Mouse (Mus musculus) limb, embryonic 10.5 days (tissue): ENCODE data around the gene Pacrg. TPM values are rescaled to one million over a fixed set of nuclear protein-coding genes. Genes with fewer than 3 reads are reported as not detected.

Source experiments
- DNase-seq: peaks from one replicate; pipeline ENCODE4 v3.0.0-alpha.2; 2017; ENCODE audit warnings: low spot score
- H3K27ac ChIP-seq: fragments of 300-500 bp; sonication (generic); 2 replicates; pipeline ENCODE4 v1.5.1; 2016; ENCODE audit warnings: mild to moderate bottlenecking
- H3K27me3 ChIP-seq: fragments of 300-500 bp; sonication (generic); 2 replicates; pipeline ENCODE4 v1.6.1; 2016; ENCODE audit warnings: low read depth, mild to moderate bottlenecking; ENCODE audit not compliant: poor library complexity, severe bottlenecking
- H3K36me3 ChIP-seq: fragments of 300-500 bp; sonication (generic); 2 replicates; pipeline ENCODE4 v1.6.1; 2016; ENCODE audit warnings: mild to moderate bottlenecking, moderate library complexity
- H3K4me1 ChIP-seq: fragments of 300-500 bp; sonication (generic); 2 replicates; pipeline ENCODE4 v1.6.1; 2016
- H3K4me3 ChIP-seq: fragments of 300-500 bp; sonication (generic); 2 replicates; pipeline ENCODE4 v1.5.1; 2016; ENCODE audit warnings: mild to moderate bottlenecking, moderate library complexity
- H3K9me3 ChIP-seq: fragments of 300-500 bp; sonication (generic); replicated peaks from 2 replicates; pipeline ENCODE4 v1.6.1; 2016; ENCODE audit warnings: mild to moderate bottlenecking
- WGBS: fragments of 180-500 bp; shearing (Covaris S2); methylation state at CpG from one replicate; pipeline ENCODE4 v1.1.7; 2016; 5-methylcytosine and 5-hydroxymethylcytosine counted together
- polyA plus RNA-seq: library from polyadenylated mRNA; unstranded; fragments of >200 nt; fragmentation: Nextera tagmentation; extraction: Ambion mirVana; gene quantifications from 2 replicates; pipeline ENCODE4 v1.2.1, GENCODE M21; 2016

Gene Pacrg
- polyA plus RNA-seq, 1 experiment from 2014 or later, result 1.3 TPM

DNA sequence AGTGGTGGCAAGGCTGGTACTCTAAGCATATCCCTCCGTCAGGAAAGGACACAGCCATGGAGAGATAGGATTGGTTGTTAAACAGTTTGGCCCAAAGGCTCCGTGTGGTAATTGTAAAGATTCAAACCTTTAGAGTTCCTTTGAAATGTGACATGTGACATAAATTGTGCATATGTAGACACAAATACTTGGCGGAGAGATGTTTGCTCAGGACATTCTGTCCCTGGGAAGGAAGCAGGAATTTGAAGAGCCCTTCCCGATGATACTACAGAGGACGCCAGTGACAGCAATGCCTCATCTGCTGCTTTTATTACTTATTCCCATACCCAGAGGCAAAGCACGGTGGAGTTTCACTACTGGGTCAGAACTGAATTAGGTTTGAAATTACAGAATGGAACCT, 374.6 kb downstream of the Pacrg start:
- H3K4me1 ChIP-seq, result no peaks in the 10 kb centered on the region
- H3K4me3 ChIP-seq, result no peak overlapping the region
- no peak overlapping the region for H3K27ac ChIP-seq
- no peaks in the 10 kb centered on the region for H3K27me3 ChIP-seq
- DNase-seq, result no peak
- WGBS, result 79% methylated on average over 6 of the region's 6 CpGs
- H3K36me3 ChIP-seq, result no peaks in the 10 kb centered on the region
- H3K9me3 ChIP-seq, result no peaks in the 10 kb centered on the region

GRCm38 (mm10) chr17:10464700-10465099, 375.4 kb downstream of the Pacrg start:
- WGBS, result 68% methylated on average over 3 of the region's 3 CpGs
- H3K27ac ChIP-seq, result no peak overlapping the region

GRCm38 (mm10) chr17:10463626-10464025, 376.5 kb downstream of the Pacrg start:
- WGBS, result 86% methylated on average over 3 of the region's 3 CpGs
- DNase-seq, result no peak

More at GRCm38 (mm10) chr17:10464700-10465099, 375.4 kb downstream of the Pacrg start:
- DNase-seq, result no peak
- Histone ChIP-seq H3K4me3 (no peak overlapping the region), H3K4me1 (no peaks in the 10 kb centered on the region), H3K36me3 (no peaks in the 10 kb centered on the region), H3K27me3 (no peaks in the 10 kb centered on the region), H3K9me3 (no peaks in the 10 kb centered on the region)

GRCm38 (mm10) chr17:10460916-10461315, 379.2 kb downstream of the Pacrg start:
- DNase-seq, result no peak

More at GRCm38 (mm10) chr17:10463626-10464025, 376.5 kb downstream of the Pacrg start:
- Histone ChIP-seq H3K4me1 (no peaks in the 10 kb centered on the region), H3K27me3 (no peaks in the 10 kb centered on the region), H3K4me3 (no peak overlapping the region), H3K36me3 (no peaks in the 10 kb centered on the region), H3K9me3 (no peaks in the 10 kb centered on the region), H3K27ac (no peak overlapping the region)

GRCm38 (mm10) chr17:10458743-10459142, 381.4 kb downstream of the Pacrg start:
- DNase-seq, result no peak
- Histone ChIP-seq H3K36me3 (no peaks in the 10 kb centered on the region), H3K4me1 (peaks cover 18% of the 10 kb centered on the region), H3K27me3 (no peaks in the 10 kb centered on the region), H3K4me3 (no peak overlapping the region), H3K9me3 (no peaks in the 10 kb centered on the region), H3K27ac (no peak overlapping the region)

More at GRCm38 (mm10) chr17:10460916-10461315, 379.2 kb downstream of the Pacrg start:
- Histone ChIP-seq H3K4me3 (no peak overlapping the region), H3K4me1 (peaks cover 15% of the 10 kb centered on the region), H3K27me3 (no peaks in the 10 kb centered on the region), H3K36me3 (no peaks in the 10 kb centered on the region), H3K27ac (no peak overlapping the region), H3K9me3 (no peaks in the 10 kb centered on the region)
- WGBS, result 88% methylated on average over 4 of the region's 4 CpGs

GRCm38 (mm10) chr17:10456409-10456808, 383.7 kb downstream of the Pacrg start:
- no peaks in the 10 kb centered on the region for H3K9me3 ChIP-seq
- DNase-seq, result no peak
- 0 out of 2 replicates have a peak overlapping the region, but pooled peaks have one; percentile 14 for H3K27ac ChIP-seq
- H3K36me3 ChIP-seq, result no peaks in the 10 kb centered on the region
- H3K4me3 ChIP-seq, result no peak overlapping the region
- 46% methylated on average over 4 of the region's 4 CpGs for WGBS
- H3K27me3 ChIP-seq, result no peaks in the 10 kb centered on the region
- peaks cover 28% of the 10 kb centered on the region for H3K4me1 ChIP-seq

- H3K4me1 ChIP-seq, result peaks cover 28% of the 10 kb centered on the region
- no peaks in the 10 kb centered on the region for H3K36me3 ChIP-seq
- no peak for DNase-seq
- H3K4me3 ChIP-seq, result no peak overlapping the region
- no peak overlapping the region for H3K27ac ChIP-seq
- 86% methylated on average over 7 of the region's 7 CpGs for WGBS
- no peaks in the 10 kb centered on the region for H3K27me3 ChIP-seq
- H3K9me3 ChIP-seq, result no peaks in the 10 kb centered on the region
These were observed 384.1 kb downstream of the Pacrg start for GRCm38 (mm10) chr17:10455961-10456360.

DNA sequence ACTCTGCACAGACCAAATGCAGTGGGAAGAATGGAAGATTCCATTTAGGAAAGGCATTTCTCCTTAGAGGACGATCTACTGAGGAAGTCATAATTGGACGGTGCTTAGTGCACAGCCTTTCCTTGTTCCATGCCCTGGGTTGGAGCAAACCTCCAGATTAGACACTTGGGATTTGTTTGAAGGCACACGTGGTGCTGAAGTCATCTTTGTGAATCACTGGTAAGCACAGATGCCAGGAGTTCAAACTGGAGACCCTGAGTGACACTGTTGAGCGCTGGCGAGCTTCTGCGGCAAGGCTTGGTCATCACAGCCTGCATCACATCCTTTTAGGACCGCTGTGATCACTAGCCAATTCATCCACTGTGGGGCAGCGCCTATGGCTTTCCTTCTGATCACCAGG, 385.7 kb downstream of the Pacrg start:
- Histone ChIP-seq H3K9me3 (no peaks in the 10 kb centered on the region), H3K4me1 (peaks cover 33% of the 10 kb centered on the region), H3K27ac (no peak overlapping the region), H3K36me3 (no peaks in the 10 kb centered on the region), H3K4me3 (no peak overlapping the region), H3K27me3 (no peaks in the 10 kb centered on the region)
- DNase-seq, result no peak
- WGBS, result 91% methylated on average over 8 of the region's 8 CpGs

DNA sequence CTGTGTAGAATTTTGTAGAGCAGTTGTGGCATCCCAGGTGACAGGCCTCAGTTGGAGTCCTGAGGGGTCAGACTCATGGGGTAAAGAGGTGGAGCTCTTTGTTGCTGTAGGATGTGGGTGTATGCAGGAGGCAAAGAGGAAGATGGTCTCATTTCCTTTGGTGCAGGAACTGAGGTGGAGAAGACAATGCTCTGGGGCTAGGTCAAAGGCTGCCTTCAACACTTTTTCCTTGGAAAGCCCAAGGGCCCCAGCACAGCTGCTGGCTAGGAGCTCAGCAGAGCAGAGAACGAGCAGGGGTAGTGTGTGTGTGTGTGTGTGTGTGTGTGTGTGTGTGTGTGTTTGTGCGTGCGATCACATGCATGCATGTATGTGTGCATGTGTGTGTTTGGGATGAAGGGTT, 387.3 kb downstream of the Pacrg start:
- no peak for DNase-seq
- WGBS, result 100% methylated on average over 3 of the region's 3 CpGs

DNA sequence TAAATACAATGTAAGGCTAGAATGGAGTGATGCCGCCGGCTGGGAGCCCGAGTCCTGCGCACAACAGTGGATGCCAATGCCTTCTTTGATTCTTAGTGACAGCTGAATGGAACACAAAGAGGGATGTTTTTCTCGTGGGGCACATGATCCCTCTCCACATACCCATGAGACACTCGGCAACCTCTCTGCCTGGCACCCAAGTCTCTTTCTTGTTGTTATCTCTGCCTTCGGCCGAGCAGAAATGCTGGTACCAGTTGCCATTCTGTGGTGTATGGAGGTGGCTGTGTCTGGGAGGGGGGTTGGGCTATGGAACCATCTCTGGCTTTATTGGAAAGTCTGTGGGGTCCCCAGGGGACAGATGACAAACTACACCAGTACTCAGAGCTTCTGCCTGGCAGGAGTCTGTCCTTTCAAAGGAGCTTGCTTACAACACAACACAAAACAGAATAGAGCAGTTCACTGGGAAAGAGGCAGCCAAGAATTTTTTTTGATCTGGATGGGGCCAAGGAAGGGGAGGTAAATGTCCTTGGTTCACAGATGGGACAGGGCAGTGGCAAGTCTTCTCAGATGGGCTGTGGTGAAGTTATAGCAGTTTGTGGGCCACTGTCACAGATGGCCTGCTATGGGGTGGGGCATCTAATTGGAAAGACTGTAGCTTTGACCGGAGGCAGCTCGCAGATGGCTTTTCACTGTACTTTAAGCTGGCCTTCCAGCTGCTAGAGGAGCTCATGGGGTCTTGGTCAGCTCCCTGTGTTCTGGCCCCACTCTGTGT, 388.6 kb downstream of the Pacrg start:
- 87% methylated on average over 10 of the region's 10 CpGs for WGBS
- Histone ChIP-seq H3K27ac (no peak overlapping the region), H3K4me3 (no peak overlapping the region), H3K4me1 (peaks cover 23% of the 10 kb centered on the region), H3K36me3 (no peaks in the 10 kb centered on the region), H3K9me3 (no peaks in the 10 kb centered on the region), H3K27me3 (no peaks in the 10 kb centered on the region)
- no peak for DNase-seq

More for the DNA sequence above, 387.3 kb downstream of the Pacrg start:
- Histone ChIP-seq H3K4me3 (no peak overlapping the region), H3K27me3 (no peaks in the 10 kb centered on the region), H3K36me3 (no peaks in the 10 kb centered on the region), H3K4me1 (peaks cover 33% of the 10 kb centered on the region), H3K27ac (no peak overlapping the region), H3K9me3 (no peaks in the 10 kb centered on the region)

GRCm38 (mm10) chr17:10449800-10450299, 390.3 kb downstream of the Pacrg start:
- Histone ChIP-seq H3K27ac (peak overlapping the region; percentile 5; the same call in 1 of the 2 replicates), H3K4me3 (no peak overlapping the region), H3K4me1 (peaks cover 15% of the 10 kb centered on the region; the same call in 1 of the 2 replicates), H3K36me3 (no peaks in the 10 kb centered on the region), H3K27me3 (no peaks in the 10 kb centered on the region), H3K9me3 (no peaks in the 10 kb centered on the region)
- no peak for DNase-seq
- WGBS, result 87% methylated on average over 14 of the region's 14 CpGs

- Histone ChIP-seq H3K36me3 (no peaks in the 10 kb centered on the region), H3K27ac (no peak overlapping the region), H3K4me1 (peaks cover 15% of the 10 kb centered on the region; the same call in 1 of the 2 replicates), H3K27me3 (no peaks in the 10 kb centered on the region), H3K4me3 (no peak overlapping the region), H3K9me3 (no peaks in the 10 kb centered on the region)
- no peak for DNase-seq
- 89% methylated on average over 5 of the region's 5 CpGs for WGBS
These were observed 391.7 kb downstream of the Pacrg start for GRCm38 (mm10) chr17:10448417-10448816.

DNA sequence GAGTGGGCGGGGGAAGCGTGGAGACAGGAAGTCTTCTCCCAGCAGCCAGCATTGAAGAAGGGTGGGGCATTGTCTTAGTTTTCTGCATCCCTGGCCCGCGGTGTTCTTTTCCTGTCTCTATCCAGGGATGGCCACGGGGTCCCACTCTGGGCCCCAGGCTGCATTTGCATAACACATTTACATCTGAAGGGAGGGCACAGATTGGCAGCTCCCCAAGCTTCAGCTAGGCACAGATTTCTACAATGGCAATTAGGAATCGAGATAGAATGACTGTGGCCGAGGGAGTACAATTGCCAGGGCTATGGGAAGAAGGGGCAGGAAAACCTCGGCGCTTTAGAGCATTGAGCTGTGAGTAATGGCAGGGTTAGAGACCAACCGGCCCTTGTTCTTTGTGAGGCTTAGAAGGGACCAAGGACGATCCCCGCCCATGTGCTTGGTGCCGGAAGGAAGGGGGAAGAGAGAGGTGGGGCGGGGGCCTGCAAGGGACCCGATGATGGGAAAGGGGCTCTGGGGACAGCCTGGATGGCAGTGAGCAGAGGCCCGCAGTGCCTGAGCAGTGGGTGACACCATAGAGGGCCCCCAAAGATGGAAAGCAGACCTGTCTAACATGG, 398.5 kb downstream of the Pacrg start:
- 43% methylated on average over 16 of the region's 16 CpGs for WGBS
- no peak for DNase-seq
- no peak overlapping the region for H3K27ac ChIP-seq

More for the DNA sequence above, 398.5 kb downstream of the Pacrg start:
- H3K36me3 ChIP-seq, result no peaks in the 10 kb centered on the region
- no peaks in the 10 kb centered on the region for H3K27me3 ChIP-seq
- no peak overlapping the region for H3K4me3 ChIP-seq
- H3K9me3 ChIP-seq, result no peaks in the 10 kb centered on the region
- peaks cover 7% of the 10 kb centered on the region for H3K4me1 ChIP-seq
